In the genomic region with DNA sequence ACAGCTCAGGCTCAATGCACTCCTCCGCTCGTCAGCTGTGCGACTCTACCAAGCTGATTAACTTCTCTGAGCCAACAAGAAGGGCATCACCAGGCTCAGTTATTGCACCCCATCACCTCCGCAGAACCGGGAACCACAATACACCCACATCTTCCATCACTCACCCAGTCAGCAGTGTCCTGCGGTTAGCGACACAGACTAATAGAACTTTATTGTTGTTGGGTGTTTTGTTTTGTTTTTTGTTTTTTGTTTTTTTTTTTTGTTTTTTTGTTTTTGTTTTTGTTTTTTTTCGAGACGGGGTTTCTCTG, we compare ENCODE assay signal across 8 mouse cellular contexts. TPM values are rescaled to one million over a fixed set of nuclear protein-coding genes. Genes with fewer than 3 reads are reported as not detected.
DNase-seq lines count a peak whose midpoint lies in the region; ATAC-seq and TF ChIP-seq lines count a peak whose summit lies in the region.

A gene (minus strand): TSS at position 234 of the 308 bp plus-strand sequence.

- H3K27me3 ChIP-seq in embryonic facial prominence, embryonic 13.5 days: peaks cover 55% of the 10 kb centered on the region
- H3K27me3 ChIP-seq in intestine, postnatal 0 days (replicated peaks; ENCODE audit: control insufficient read depth, insufficient read depth, low read length): peaks cover 29% of the 10 kb centered on the region
- peaks cover 12% of the 10 kb centered on the region; the same call in 1 of the 2 replicates for H3K27me3 ChIP-seq in midbrain, embryonic 11.5 days (ENCODE audit: control insufficient read depth, insufficient read depth, low read length)

- 38% methylated on average over 9 of the region's 9 CpGs for WGBS in embryonic facial prominence, embryonic 13.5 days
- 43% methylated on average over 9 of the region's 9 CpGs for WGBS in intestine, postnatal 0 days
- WGBS in midbrain, embryonic 11.5 days: 45% methylated on average over 9 of the region's 9 CpGs

- H3K27ac ChIP-seq in embryonic facial prominence, embryonic 13.5 days: no peak within 1 kb of the TSS
- H3K27ac ChIP-seq in intestine, postnatal 0 days (ENCODE audit: low read depth, low read length): no peak within 1 kb of the TSS
- no peak within 1 kb of the TSS for H3K27ac ChIP-seq in midbrain, embryonic 11.5 days (ENCODE audit: low read depth, low read length)

- H3K4me3 ChIP-seq in embryonic facial prominence, embryonic 13.5 days: peak within 1 kb of the TSS; percentile 55
- peak within 1 kb of the TSS; percentile 44 for H3K4me3 ChIP-seq in intestine, postnatal 0 days (ENCODE audit: low read depth, low read length)
- peak within 1 kb of the TSS; percentile 50 for H3K4me3 ChIP-seq in midbrain, embryonic 11.5 days (ENCODE audit: low read depth, low read length)

- no peaks in the 10 kb centered on the region for H3K36me3 ChIP-seq in embryonic facial prominence, embryonic 13.5 days
- H3K36me3 ChIP-seq in intestine, postnatal 0 days (ENCODE audit: control insufficient read depth, insufficient read depth): no peaks in the 10 kb centered on the region
- no peaks in the 10 kb centered on the region for H3K36me3 ChIP-seq in midbrain, embryonic 11.5 days (ENCODE audit: control insufficient read depth, insufficient read depth, low read length)

- H3K4me1 ChIP-seq in embryonic facial prominence, embryonic 13.5 days: peaks cover 17% of the 10 kb centered on the region
- peaks cover 7% of the 10 kb centered on the region; the same call in 1 of the 2 replicates for H3K4me1 ChIP-seq in intestine, postnatal 0 days (replicated peaks; ENCODE audit: control insufficient read depth, insufficient read depth, low read length)
- peaks cover 3% of the 10 kb centered on the region; the same call in 1 of the 2 replicates for H3K4me1 ChIP-seq in midbrain, embryonic 11.5 days (ENCODE audit: control insufficient read depth, insufficient read depth, low read length)

- no peak for DNase-seq in left cerebral cortex, adult 18-20 months (ENCODE audit: low spot score in 2 of 2)
- no peak for DNase-seq in left cerebral cortex, adult 11 months (ENCODE audit: low spot score)
- no peak for DNase-seq in midbrain, embryonic 11.5 days (ENCODE audit: low spot score, missing footprints)
- no peak for DNase-seq in adrenal gland, adult 8-10 months
- no peak for DNase-seq in cerebellum, postnatal 10 days
- DNase-seq in embryo, embryonic 11 days: no peak

- peak within 1 kb of the TSS; percentile 100 for H3K4me2 ChIP-seq in embryonic facial prominence, embryonic 13.5 days
- H3K4me2 ChIP-seq in intestine, postnatal 0 days (replicated peaks; ENCODE audit: low read depth): peak within 1 kb of the TSS; percentile 72
- H3K4me2 ChIP-seq in midbrain, embryonic 11.5 days: peak within 1 kb of the TSS; percentile 93

- H3K9me3 ChIP-seq in embryonic facial prominence, embryonic 13.5 days: no peaks in the 10 kb centered on the region
- no peaks in the 10 kb centered on the region for H3K9me3 ChIP-seq in intestine, postnatal 0 days (ENCODE audit: control insufficient read depth)
- no peaks in the 10 kb centered on the region for H3K9me3 ChIP-seq in midbrain, embryonic 11.5 days (ENCODE audit: control insufficient read depth, low read length)

- no peak for TF ChIP-seq CTCF in intestine, postnatal 0 days (IDR thresholded peaks at IDR 0.05; ENCODE audit: low read depth)

- peak within 1 kb of the TSS; percentile 70 for H3K9ac ChIP-seq in embryonic facial prominence, embryonic 13.5 days
- H3K9ac ChIP-seq in intestine, postnatal 0 days (ENCODE audit: low read depth, low read length): peak within 1 kb of the TSS; percentile 40; the same call in 1 of the 2 replicates
- peak within 1 kb of the TSS; percentile 54 for H3K9ac ChIP-seq in midbrain, embryonic 11.5 days (ENCODE audit: low read length)

- ATAC-seq in embryonic facial prominence, embryonic 13.5 days (ENCODE audit: insufficient number of reproducible peaks, insufficient read depth, low FRiP score, low TSS enrichment, low read depth): no peak
- ATAC-seq in intestine, postnatal 0 days: no peak
- no peak for ATAC-seq in midbrain, embryonic 11.5 days (ENCODE audit: low FRiP score)

RNA-seq across cellular contexts. Expression of the gene that starts here (rescaled TPM):
- 10 to 100 TPM; 87.9 to 90.6 TPM for total RNA-seq in left cerebral cortex, adult 18-20 months (2021)
- polyA plus RNA-seq in embryonic facial prominence, embryonic 13.5 days (2015; fragmentation: Nextera tagmentation; extraction: Ambion mirVana): 0.21 and 0.22 TPM in 2 replicates
- 0.26 and 0.34 TPM in 2 replicates for polyA plus RNA-seq in intestine, postnatal 0 days (2015; fragmentation: Nextera tagmentation; extraction: Ambion mirVana)
- polyA plus RNA-seq in midbrain, embryonic 11.5 days (2014; fragmentation: Nextera tagmentation; extraction: Ambion mirVana): 0.41 and 0.82 TPM in 2 replicates
- under 1 TPM; 0.41 to 0.83 (median 0.55) TPM for total RNA-seq in adrenal gland, adult 8-10 months (2022)

Comparison
In these comparisons a context has a peak if more than half of its experiments do, and no peak if none do; other contexts are left out.
1. RNA of the gene that starts here (total RNA-seq): 87.9 to 90.6 TPM in left cerebral cortex, adult 18-20 months; 0.41 to 0.83 TPM in adrenal gland, adult 8-10 months; every median in the first group is over 10 times any median in the second.
2. Peak in every context shown above with its lines, with median percentiles within 50 percentile points of each other: H3K4me2 ChIP-seq, H3K4me3 ChIP-seq and H3K9ac ChIP-seq.